Mouse (Mus musculus): ENCODE data around the gene Ooep. TPM values are rescaled to one million over a fixed set of nuclear protein-coding genes. Genes with fewer than 3 reads are reported as not detected.
"Not testable (repeated sequence)": the region's sequence is repeated elsewhere in the genome, so short reads cannot be mapped to it uniquely, and the experiment has no call there.

Ooep gene
- polyA plus RNA-seq, 1 experiment from 2014 or later = 2.3 TPM

DNA sequence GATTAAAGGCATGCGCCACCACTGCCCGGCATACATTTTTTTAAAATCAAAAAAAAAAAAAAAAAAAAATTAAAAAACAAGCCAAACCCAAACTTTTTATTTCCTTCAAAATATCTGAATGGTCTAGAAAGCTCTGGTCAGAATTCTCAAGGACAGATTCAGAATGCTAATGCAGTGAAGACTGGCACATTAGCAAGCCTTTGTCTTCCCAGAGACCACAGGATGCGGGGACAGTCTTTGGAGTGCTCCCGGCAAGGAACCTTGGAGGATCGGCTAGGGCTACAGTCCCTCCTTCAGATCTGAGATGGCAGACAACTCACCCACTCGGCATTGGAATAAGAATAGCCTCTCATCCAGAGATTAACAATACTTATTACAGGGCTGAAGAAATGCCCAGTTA is 13.8 kb downstream of the Ooep start:
- no peak overlapping the region for H3K9ac ChIP-seq
- no peaks in the 10 kb centered on the region for H3K27me3 ChIP-seq (replicated peaks)
- H3K36me3 ChIP-seq = no peaks in the 10 kb centered on the region
- H3K4me2 ChIP-seq (replicated peaks) = no peak overlapping the region
- H3K9me3 ChIP-seq = no peaks in the 10 kb centered on the region
- no peak overlapping the region for H3K4me3 ChIP-seq
- 92% methylated on average over 6 of the region's 6 CpGs for WGBS
- H3K27ac ChIP-seq = no peak overlapping the region
- H3K4me1 ChIP-seq = no peaks in the 10 kb centered on the region
- ATAC-seq (ENCODE audit: low FRiP score, low read depth) = no peak

GRCm38 (mm10) chr9:78363374-78363773 is 15.2 kb downstream of the Ooep start:
- Histone ChIP-seq H3K36me3 (no peaks in the 10 kb centered on the region), H3K4me3 (no peak overlapping the region), H3K4me1 (no peaks in the 10 kb centered on the region), H3K9ac (no peak overlapping the region), H3K4me2 (replicated peaks) (no peak overlapping the region), H3K9me3 (no peaks in the 10 kb centered on the region), H3K27ac (no peak overlapping the region), H3K27me3 (replicated peaks) (no peaks in the 10 kb centered on the region)
- no peak for ATAC-seq (ENCODE audit: low FRiP score, low read depth)
- WGBS = 78% methylated on average over 6 of the region's 6 CpGs

DNA sequence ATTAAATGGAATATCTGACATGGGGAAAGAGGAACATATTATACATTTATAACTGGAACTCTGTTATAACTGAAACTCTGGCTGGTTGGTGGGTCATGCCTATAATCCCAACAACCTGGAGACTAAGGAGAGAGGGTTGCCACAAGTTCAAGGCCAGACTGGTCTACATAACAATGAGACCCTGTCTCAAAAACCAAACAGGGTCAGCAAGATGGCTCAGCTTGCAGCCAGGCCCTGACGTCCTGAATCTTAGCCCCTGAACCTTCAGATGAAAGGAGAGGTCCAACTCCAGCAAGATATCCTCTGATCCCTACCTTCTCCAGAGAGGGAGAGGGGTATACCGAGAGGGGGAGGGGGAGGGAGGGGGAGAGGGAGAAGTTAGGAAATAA is 18.0 kb downstream of the Ooep start:
- H3K4me1 ChIP-seq = no peaks in the 10 kb centered on the region
- ATAC-seq (ENCODE audit: low FRiP score, low read depth) = no peak
- H3K4me3 ChIP-seq = no peak overlapping the region
- no peak overlapping the region for H3K9ac ChIP-seq
- H3K9me3 ChIP-seq = no peaks in the 10 kb centered on the region
- H3K27ac ChIP-seq = no peak overlapping the region
- 38% methylated on average over 2 of the region's 2 CpGs for WGBS
- no peaks in the 10 kb centered on the region for H3K27me3 ChIP-seq (replicated peaks)
- no peak overlapping the region for H3K4me2 ChIP-seq (replicated peaks)
- no peaks in the 10 kb centered on the region for H3K36me3 ChIP-seq

DNA sequence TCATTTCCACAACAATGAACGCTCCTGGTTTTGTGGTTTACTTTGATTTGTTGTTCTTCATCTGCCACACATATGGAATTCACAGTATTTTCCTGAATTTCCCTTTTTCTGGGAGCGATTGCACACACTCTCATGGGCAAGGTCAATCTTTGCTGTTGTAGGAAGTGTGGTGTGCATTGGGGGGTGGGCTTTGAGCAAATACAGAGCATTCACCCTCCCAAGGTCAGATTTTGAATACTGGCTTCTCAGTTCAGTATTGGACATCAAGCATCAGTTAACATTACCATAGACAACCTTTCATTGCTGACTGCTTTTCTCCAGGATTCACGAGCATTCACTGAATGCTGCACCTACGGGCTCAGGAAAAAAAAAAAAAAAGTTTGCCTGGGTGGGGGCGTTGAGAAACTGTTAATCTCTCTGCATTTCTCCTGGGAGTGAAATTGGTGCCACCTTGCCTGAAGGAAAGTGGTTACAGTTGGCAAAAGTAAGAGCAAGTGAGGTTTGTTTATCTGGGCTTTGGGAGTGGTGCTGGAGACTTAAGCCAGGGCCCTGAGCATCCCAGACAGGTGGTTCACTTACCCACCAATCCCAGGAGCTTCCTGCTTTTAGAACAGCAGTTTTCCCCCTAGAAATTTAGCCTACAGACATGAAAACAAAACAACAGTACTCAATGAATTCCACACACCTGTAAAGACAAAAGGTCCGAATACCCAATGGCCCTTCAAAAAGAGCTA is 18.6 kb downstream of the Ooep start:
- Histone ChIP-seq H3K36me3 (no peaks in the 10 kb centered on the region), H3K9ac (no peak overlapping the region), H3K27me3 (replicated peaks) (no peaks in the 10 kb centered on the region), H3K27ac (no peak overlapping the region), H3K4me2 (replicated peaks) (no peak overlapping the region), H3K4me1 (no peaks in the 10 kb centered on the region), H3K9me3 (no peaks in the 10 kb centered on the region), H3K4me3 (no peak overlapping the region)
- ATAC-seq (ENCODE audit: low FRiP score, low read depth) = no peak
- WGBS = 86% methylated on average over 6 of the region's 6 CpGs

GRCm38 (mm10) chr9:78358053-78358452 is 20.5 kb downstream of the Ooep start:
- no peaks in the 10 kb centered on the region for H3K9me3 ChIP-seq
- H3K9ac ChIP-seq = no peak overlapping the region
- no peaks in the 10 kb centered on the region for H3K4me1 ChIP-seq
- H3K36me3 ChIP-seq = no peaks in the 10 kb centered on the region
- H3K27ac ChIP-seq = no peak overlapping the region
- 17% methylated on average over 9 of the region's 9 CpGs for WGBS
- no peaks in the 10 kb centered on the region for H3K27me3 ChIP-seq (replicated peaks)
- no peak overlapping the region for H3K4me3 ChIP-seq
- H3K4me2 ChIP-seq (replicated peaks) = no peak overlapping the region
- peak; percentile 65; the same call in 1 of the 2 replicates for ATAC-seq (ENCODE audit: low FRiP score, low read depth)

DNA sequence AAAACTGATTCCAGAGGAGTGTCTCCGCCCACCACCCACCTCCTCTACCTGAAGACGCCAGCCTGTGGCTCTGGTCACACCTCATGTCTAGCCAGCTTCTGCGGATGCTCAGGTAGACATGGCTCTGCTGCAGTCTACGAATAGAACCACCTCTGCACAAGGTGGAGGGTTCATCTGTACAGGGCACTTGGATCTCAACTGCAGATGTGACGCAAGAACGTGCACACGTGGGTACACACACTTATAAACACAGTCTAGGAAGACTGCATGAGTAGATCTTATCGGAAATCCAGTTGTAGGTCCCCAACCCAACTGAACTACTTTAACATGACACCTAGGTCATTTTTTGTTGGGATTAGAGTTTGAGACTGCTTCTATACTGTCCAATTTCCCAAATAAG is 22.9 kb downstream of the Ooep start, which contains the start of gene Gsta2:
Gene Gsta2 (minus strand): TSS at position 178 of the 400 bp plus-strand sequence.
- 87% methylated on average over 8 of the region's 8 CpGs for WGBS
- H3K4me3 ChIP-seq = no peak within 1 kb of the TSS
- H3K4me2 ChIP-seq (replicated peaks) = no peak within 1 kb of the TSS

GRCm38 (mm10) chr9:78354665-78355578 is 23.6 kb downstream of the Ooep start:
- Histone ChIP-seq H3K9me3 (no peaks in the 10 kb centered on the region), H3K4me2 (replicated peaks) (no peak overlapping the region), H3K4me3 (no peak overlapping the region), H3K36me3 (no peaks in the 10 kb centered on the region), H3K4me1 (no peaks in the 10 kb centered on the region), H3K27me3 (replicated peaks) (no peaks in the 10 kb centered on the region), H3K27ac (no peak overlapping the region), H3K9ac (no peak overlapping the region)
- no peak for ATAC-seq (ENCODE audit: low FRiP score, low read depth)
- 79% methylated on average over 11 of the region's 11 CpGs for WGBS

More for the DNA sequence above, 22.9 kb downstream of the Ooep start, which contains the start of gene Gsta2:
- no peaks in the 10 kb centered on the region for H3K9me3 ChIP-seq
- no peaks in the 10 kb centered on the region for H3K4me1 ChIP-seq
- ATAC-seq (ENCODE audit: low FRiP score, low read depth) = no peak
- H3K9ac ChIP-seq = no peak within 1 kb of the TSS
- no peak within 1 kb of the TSS for H3K27ac ChIP-seq
- H3K36me3 ChIP-seq = no peaks in the 10 kb centered on the region
- H3K27me3 ChIP-seq (replicated peaks) = no peaks in the 10 kb centered on the region

DNA sequence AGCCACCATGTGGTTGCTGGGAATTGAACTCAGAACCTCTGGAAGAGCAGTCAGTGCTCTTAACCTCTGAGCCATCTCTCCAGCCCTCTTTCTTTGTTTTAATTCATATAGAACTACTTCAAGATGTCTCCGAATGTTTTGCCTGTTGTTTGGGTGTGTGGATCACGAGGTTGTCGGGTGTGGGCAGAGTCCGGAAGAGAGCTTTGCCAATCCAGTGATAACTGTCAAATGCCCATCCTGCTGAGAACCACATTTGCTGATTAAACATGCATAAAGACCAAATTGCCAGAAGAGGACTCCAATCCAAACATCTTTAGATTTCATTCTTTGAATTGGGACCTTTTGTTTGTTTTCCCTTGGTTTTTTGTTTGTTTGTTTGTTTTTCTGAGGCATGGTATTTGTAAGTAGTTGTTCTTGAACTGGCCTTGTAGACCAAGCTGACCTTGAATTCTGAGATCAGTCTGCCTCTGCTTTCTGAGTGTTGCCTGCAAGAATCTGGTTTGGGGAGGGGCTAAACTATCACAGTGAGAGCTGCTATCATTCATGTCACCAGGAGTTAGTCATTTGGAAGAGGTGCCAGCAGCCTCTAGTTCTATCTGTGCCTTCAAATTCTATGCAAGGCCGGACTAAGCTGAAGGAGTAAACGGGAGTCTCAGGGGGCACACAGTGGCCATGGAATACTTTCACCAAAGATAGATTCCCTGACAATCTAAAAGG is 26.9 kb downstream of the Ooep start:
- 88% methylated on average over 6 of the region's 6 CpGs for WGBS
- no peak for ATAC-seq (ENCODE audit: low FRiP score, low read depth)
- H3K27me3 ChIP-seq (replicated peaks) = no peaks in the 10 kb centered on the region

DNA sequence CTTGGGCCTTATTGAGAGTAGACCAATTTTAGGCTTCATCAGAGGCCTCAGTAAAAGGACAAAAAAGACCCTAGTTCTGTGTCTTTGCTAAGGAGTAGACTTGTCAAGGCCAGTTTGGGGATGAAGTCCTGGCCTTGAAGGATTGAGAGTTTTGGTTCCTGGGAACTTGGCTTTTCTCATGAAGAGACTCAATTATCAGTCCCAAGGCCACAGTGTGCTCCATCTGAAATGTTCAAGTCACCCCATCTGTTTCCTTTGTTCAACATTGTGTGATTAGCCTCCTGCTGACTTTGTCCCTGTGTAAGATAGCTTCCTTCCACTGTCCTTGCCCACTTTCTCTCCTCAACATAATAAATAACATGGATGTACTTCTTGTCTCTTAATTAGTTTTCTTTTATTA is 28.5 kb downstream of the Ooep start:
- not testable (repeated sequence) for ATAC-seq (ENCODE audit: low FRiP score, low read depth); H3K4me3 ChIP-seq; H3K9ac ChIP-seq; H3K9me3 ChIP-seq; H3K4me2 ChIP-seq (replicated peaks); H3K36me3 ChIP-seq; H3K27ac ChIP-seq; H3K4me1 ChIP-seq; H3K27me3 ChIP-seq (replicated peaks)

More for the DNA sequence above, 26.9 kb downstream of the Ooep start:
- Histone ChIP-seq H3K4me1 (no peaks in the 10 kb centered on the region), H3K9ac (no peak overlapping the region), H3K9me3 (no peaks in the 10 kb centered on the region), H3K4me3 (no peak overlapping the region), H3K36me3 (no peaks in the 10 kb centered on the region), H3K27ac (no peak overlapping the region), H3K4me2 (replicated peaks) (no peak overlapping the region)

GRCm38 (mm10) chr9:78349141-78349540 is 29.4 kb downstream of the Ooep start:
- H3K9ac ChIP-seq; H3K9me3 ChIP-seq; H3K27me3 ChIP-seq (replicated peaks); H3K27ac ChIP-seq; H3K4me1 ChIP-seq; H3K4me3 ChIP-seq; H3K36me3 ChIP-seq; ATAC-seq (ENCODE audit: low FRiP score, low read depth); H3K4me2 ChIP-seq (replicated peaks): not testable (repeated sequence)
- WGBS = 89% methylated on average over 3 of the region's 3 CpGs

GRCm38 (mm10) chr9:78348206-78349004 is 30.1 kb downstream of the Ooep start:
- not testable (repeated sequence) for H3K27me3 ChIP-seq (replicated peaks); ATAC-seq (ENCODE audit: low FRiP score, low read depth); H3K36me3 ChIP-seq; H3K4me1 ChIP-seq; H3K4me2 ChIP-seq (replicated peaks); H3K4me3 ChIP-seq; H3K27ac ChIP-seq; H3K9me3 ChIP-seq; H3K9ac ChIP-seq
- WGBS = 77% methylated on average over 6 of the region's 6 CpGs

Data from neural tube, embryonic 12.5 days (tissue).